Mouse (Mus musculus) left cerebral cortex, postnatal 4 days (tissue): ENCODE data around the gene AF366264. TPM values are rescaled to one million over a fixed set of nuclear protein-coding genes. Genes with fewer than 3 reads are reported as not detected.
"Not testable (repeated sequence)": the region's sequence is repeated elsewhere in the genome, so short reads cannot be mapped to it uniquely, and the experiment has no call there.

Experiments
- DNase-seq: peaks from one replicate; pipeline ENCODE4 v3.0.0-alpha.2; 2022
- intact Hi-C: fragments of 180-260 bp; cut with DNase I; formaldehyde crosslinking; loops from one replicate; pipeline ENCODE4 v1.15.1; 2025
- total RNA-seq, 2 experiments: library from RNA; stranded (reverse); gene quantifications; 2 replicates each; pipeline ENCODE4 v1.2.3; 2021

The AF366264 gene
- total RNA-seq: not detected

DNA sequence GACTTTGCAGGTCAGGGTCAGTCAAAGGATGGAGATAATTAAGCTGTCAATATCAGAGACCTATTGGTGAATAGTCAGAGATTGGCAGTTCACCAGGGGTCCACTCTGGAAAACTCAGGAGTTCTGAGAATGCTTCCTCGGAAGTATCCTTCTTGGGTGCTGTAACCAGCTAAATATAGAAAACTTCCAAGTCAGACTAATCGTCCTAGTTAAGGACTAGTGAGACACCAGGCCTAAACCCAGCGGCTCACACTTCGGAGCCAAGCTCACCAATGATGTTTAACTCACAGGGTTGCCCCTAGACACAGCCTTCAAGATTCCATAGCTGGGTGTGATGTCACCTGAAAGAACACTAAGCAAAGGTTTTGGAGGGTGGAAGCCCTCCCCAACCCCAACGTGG is at the start of gene AF366264:
AF366264 (minus strand) TSS at position 101 of the 400 bp plus-strand sequence.
- intact Hi-C loops, DNase-seq: not testable (repeated sequence)

DNA sequence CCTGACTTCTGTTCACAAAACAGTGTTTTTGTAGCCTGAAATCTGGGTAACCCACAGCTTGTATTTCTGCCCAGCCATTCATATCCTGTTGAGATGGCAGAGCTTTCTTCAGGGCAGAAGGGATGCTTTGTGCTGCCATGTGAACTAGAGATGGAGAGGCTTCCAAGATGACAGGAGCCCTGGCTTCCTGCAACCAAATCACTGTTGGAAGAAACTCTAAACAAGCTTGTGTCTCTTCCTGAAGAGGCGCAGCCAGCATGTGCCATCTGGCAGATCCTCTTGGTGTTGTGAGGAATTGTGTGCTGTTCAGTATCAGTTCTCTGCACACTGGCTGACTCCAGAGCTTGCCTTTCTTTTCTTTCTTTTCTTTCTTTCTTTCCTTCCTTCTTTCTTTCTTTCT is 5.1 kb upstream of the AF366264 start:
- DNase-seq, intact Hi-C loops: not testable (repeated sequence)

DNA sequence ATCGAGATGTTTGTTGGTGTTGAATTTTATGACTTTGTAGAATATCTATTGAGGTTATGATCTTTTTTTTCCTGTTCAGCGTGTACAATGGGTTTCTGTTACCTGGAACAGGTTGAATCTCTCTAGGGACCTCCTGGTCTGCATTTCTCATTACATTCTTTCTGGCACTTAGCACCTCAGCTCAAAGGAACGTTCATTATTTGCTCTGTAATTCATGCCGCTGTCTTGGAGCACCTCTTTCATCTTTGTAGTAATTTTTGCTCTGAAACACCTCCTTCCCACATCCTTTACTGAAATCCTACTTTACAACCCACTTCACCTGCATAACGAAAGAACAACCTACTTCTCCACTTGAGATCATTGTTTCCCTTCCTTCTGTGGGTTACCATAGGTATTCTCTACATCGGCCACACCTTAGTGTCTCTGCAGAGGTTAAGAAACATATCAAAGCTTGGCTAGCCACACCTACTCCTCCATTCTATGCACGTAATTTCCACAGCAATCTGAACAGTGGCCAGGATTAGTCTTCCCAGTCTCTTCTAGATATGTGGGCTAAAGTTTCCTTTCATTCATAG is 9.5 kb downstream of the AF366264 start:
- no peak for DNase-seq
- intact Hi-C loops: no loop called here

DNA sequence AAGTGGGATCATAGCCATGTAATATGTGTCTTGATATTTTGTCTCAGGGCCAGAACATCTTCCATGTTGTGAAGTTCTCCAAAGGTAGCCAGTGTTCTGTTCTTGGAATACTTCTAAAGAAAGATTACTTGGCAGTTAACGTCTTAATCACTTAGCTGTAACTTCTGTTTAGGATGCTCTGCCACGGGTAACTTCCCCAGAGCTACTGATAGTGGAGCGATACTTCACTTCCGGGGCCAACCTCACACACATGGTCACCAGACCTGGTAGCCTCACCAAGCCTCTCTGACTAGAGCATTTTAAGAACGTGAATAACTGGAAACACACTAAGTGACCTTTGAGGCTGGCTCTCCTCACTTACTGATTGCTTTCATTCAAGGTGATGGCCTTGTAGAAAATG is 38.6 kb downstream of the AF366264 start:
- DNase-seq: no peak
- intact Hi-C loops: no loop called here

DNA sequence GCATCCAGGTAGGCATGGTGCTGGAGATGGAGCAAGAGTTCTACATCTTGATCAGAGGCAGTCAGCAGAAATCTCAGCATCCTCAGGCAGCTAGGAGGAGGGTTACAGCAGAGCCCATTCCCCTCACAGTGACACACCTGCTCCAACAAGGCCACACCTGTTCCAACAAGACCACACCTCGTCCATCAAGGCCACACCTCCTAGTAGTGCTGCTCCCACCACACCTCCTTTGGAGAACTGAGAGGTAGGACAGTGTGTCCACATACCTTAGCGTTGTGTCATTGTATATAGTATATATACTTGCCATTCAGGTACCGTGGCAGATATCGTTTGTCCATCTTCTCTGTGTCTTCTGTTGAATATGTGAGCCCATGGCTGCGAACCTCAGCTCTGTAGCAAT is 40.5 kb downstream of the AF366264 start:
- intact Hi-C loops: no loop called here
- no peak for DNase-seq

DNA sequence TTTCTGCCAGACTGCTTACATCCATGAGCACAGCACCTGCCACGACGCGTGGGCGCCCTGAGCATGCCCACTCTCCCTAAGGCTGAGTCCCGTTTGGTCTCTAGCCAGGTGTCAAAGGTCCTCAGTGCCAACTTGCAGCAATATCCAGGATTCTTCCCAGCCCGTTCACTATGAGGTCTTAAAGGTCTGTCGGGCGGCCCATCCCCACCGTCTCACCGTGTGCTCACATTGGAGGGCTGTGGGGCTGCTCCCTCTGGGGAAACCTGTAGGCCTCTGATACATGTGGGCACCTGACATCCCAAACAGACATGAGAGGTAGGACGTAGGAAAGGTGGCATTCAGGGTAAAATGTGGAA is 44.5 kb downstream of the AF366264 start:
- no peak for DNase-seq
- intact Hi-C loops: no loop called here

DNA sequence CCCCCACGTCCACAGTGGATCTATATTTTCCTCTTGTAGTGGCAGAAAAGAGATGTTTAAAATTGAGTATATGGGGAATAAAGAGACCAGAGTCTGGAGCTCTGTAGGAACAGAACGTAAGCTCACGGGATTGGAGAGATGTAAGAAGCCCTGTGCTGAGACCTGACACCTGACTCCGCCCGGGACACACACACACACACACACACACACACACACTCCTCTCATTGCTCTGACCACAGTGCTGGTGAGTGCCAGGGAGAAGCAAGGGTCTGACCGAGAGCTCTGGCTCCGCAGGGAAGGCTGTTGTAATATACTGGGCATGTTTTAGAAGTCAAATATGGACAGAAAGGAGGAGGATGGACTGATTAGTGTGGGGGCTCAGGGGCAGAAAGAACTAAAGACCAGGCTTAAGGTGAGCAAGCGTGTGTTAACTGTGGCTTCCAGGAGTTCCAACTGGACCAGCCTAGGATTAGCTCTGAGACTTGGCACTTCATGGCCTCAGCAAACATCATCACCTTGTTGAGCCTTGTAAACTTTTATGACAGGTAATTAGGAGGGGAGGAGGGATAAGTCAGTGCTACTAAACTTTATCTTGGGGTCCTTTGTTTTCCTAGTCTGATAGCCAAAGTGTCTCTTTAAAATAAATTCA is 45.0 kb downstream of the AF366264 start:
- DNase-seq: no peak
- intact Hi-C loops: no loop called here

DNA sequence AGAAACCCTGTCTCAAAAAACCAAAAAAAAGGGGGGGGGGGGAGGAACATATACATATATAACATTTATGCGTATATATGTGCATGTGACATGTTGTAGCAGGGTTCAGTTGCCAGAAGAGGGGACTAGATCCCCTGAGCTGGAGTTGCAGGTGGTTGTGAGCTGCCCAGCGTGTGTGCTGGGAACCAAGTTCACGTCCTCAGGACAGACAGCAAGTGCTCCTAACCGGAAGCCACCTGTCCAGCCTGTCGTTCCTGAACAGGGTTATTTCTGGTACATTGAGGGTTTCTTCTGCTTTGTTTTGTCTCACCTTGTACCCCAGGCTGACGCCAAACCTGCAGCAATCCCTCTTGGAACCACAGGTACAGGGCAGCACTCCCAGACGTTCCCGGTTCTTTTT is 48.6 kb downstream of the AF366264 start:
- intact Hi-C loops: no loop called here
- DNase-seq: no peak

DNA sequence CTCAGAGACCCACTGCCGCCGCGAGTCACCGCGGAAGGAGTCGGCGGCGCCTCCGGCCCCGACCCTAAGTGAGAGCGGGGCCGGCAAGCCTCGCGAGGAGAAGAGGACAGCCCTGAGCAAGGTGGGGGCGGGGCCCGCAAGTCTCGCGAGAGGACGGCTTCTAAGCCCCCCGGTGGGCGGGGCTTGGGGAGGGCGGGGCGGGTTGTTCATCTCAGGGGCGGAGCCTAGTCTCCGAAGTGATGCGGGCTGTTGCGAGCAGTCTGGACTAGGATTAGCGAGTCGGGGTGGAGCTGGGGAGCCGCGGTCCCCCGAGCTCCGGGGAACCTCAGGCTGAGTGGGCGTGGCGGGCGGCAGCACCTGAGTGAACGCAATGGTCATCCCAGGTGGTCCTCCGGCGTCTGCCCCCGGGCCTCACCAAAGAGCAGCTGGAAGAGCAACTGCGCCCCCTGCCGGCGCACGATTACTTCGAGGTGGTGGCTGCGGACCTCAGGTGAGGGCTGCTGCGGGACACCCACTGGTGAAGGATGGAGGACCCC is 52.4 kb downstream of the AF366264 start:
- intact Hi-C loops: no loop called here
- peak; percentile 99 for DNase-seq

DNA sequence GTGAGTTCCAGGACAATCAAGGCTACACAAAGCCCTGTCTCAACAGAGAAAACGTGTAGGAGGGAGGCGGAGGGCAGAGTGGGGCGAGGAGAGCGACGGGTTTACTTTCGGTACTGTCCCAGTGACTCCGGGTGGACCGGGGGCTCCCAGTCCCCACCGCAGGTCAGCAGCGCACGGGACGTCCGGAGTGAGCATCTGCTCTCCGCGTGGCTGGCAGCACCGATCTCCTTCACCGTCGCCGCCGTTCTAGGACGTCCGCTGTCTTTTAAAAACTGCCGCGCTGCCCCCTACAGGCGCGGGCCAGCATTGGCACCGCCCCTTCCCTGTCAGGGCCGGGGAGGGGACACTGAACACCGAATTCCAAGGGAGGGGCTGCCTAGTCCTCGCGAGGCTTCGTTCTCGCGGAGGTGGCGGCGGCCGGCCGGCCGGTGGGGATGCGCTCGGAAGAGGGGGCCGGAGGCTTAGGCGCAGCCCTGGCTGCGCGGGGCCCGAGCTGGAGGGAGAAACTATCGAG is 52.9 kb downstream of the AF366264 start, which contains the start of gene Upf3a:
Upf3a (plus strand) TSS at position 366 of the 514 bp plus-strand sequence.
- intact Hi-C loops: no loop called here
- peak; percentile 94 for DNase-seq

Other genes starting within 250 kb of the AF366264 start
- 10 to 100 TPM; 46.4 to 49.1 TPM for gene Rasa3, start 160.8 kb downstream of the AF366264 start, total RNA-seq
- 1 to 10 TPM in 1 of 2 experiments, under 1 TPM in 1; 0.66 to 1.9 TPM for gene Cfap97d2, start 132.5 kb downstream of the AF366264 start, total RNA-seq
- 10 to 100 TPM; 70.1 to 76.1 TPM for gene Cdc16, start 80.7 kb downstream of the AF366264 start, total RNA-seq
- 10 to 100 TPM; 32.4 to 34.6 TPM for gene Upf3a, start 52.8 kb downstream of the AF366264 start, total RNA-seq
- 10 to 100 TPM; 47.1 to 48.4 TPM for gene Champ1, start 31.3 kb upstream of the AF366264 start, total RNA-seq
- gene Coprs, start 51.9 kb upstream of the AF366264 start, total RNA-seq: 10 to 100 TPM; 35.6 to 42.9 TPM